Mouse (Mus musculus) forebrain, embryonic 12.5 days (tissue): ENCODE data around the gene Apobec1. TPM values are rescaled to one million over a fixed set of nuclear protein-coding genes. Genes with fewer than 3 reads are reported as not detected.

Source experiments
- ATAC-seq: fragments of 200-750 bp; cut with Nextera tagmentation; 2 replicates; pipeline ENCODE4 v1.8.0; 2017; ENCODE audit warnings: moderate TSS enrichment; ENCODE audit not compliant: low FRiP score
- H3K27ac ChIP-seq: fragments of 300-500 bp; sonication (generic); 2 replicates; pipeline ENCODE4 v1.5.1; 2016; ENCODE audit warnings: mild to moderate bottlenecking
- H3K27me3 ChIP-seq: fragments of 300-500 bp; sonication (generic); 2 replicates; pipeline ENCODE4 v1.6.1; 2016; ENCODE audit warnings: mild to moderate bottlenecking
- H3K36me3 ChIP-seq: fragments of 300-500 bp; sonication (generic); replicated peaks from 2 replicates; pipeline ENCODE4 v1.6.1; 2016; ENCODE audit warnings: mild to moderate bottlenecking
- H3K4me1 ChIP-seq: fragments of 300-500 bp; sonication (generic); 2 replicates; pipeline ENCODE4 v1.6.1; 2016
- H3K4me2 ChIP-seq: fragments of 300-500 bp; sonication (generic); 2 replicates; pipeline ENCODE4 v1.6.1; 2016; ENCODE audit warnings: mild to moderate bottlenecking, moderate library complexity
- H3K4me3 ChIP-seq: fragments of 300-500 bp; sonication (generic); replicated peaks from 2 replicates; pipeline ENCODE4 v1.5.1; 2016; ENCODE audit warnings: mild to moderate bottlenecking
- H3K9ac ChIP-seq: fragments of 300-500 bp; sonication (generic); 2 replicates; pipeline ENCODE4 v1.6.1; 2016; ENCODE audit warnings: mild to moderate bottlenecking
- H3K9me3 ChIP-seq: fragments of 300-500 bp; sonication (generic); 2 replicates; pipeline ENCODE4 v1.6.1; 2016
- WGBS: fragments of 180-500 bp; shearing (Covaris S2); methylation state at CpG from one replicate; pipeline ENCODE4 v1.1.7; 2016; 5-methylcytosine and 5-hydroxymethylcytosine counted together
- polyA plus RNA-seq: library from polyadenylated mRNA; unstranded; fragments of >200 nt; fragmentation: Nextera tagmentation; extraction: Ambion mirVana; gene quantifications from 2 replicates; pipeline ENCODE4 v1.2.1, GENCODE M21; 2016

Apobec1 gene
- polyA plus RNA-seq, 1 experiment from 2014 or later = 1.6 TPM

- H3K27me3 ChIP-seq = no peaks in the 10 kb centered on the region
- WGBS = 78% methylated on average over 8 of the region's 8 CpGs
Measured at GRCm38 (mm10) chr6:122570695-122571616, 31.3 kb downstream of the Apobec1 start.

GRCm38 (mm10) chr6:122569762-122570161 lies 32.5 kb downstream of the Apobec1 start:
- ATAC-seq = peak; percentile 46; the same call in 1 of the 2 replicates
- no peak overlapping the region for H3K27ac ChIP-seq
- H3K4me3 ChIP-seq = no peak overlapping the region
- H3K4me1 ChIP-seq = no peaks in the 10 kb centered on the region
- H3K4me2 ChIP-seq = no peak overlapping the region
- no peaks in the 10 kb centered on the region for H3K9me3 ChIP-seq
- WGBS = 73% methylated on average over 1 of the region's 1 CpGs
- H3K9ac ChIP-seq = no peak overlapping the region
- H3K27me3 ChIP-seq = no peaks in the 10 kb centered on the region
- H3K36me3 ChIP-seq = no peaks in the 10 kb centered on the region

More at GRCm38 (mm10) chr6:122570695-122571616, 31.3 kb downstream of the Apobec1 start:
- Histone ChIP-seq H3K9me3 (no peaks in the 10 kb centered on the region), H3K36me3 (no peaks in the 10 kb centered on the region), H3K4me1 (no peaks in the 10 kb centered on the region), H3K4me3 (no peak overlapping the region), H3K9ac (no peak overlapping the region), H3K4me2 (no peak overlapping the region), H3K27ac (no peak overlapping the region)
- no peak for ATAC-seq

GRCm38 (mm10) chr6:122569113-122569512 lies 33.1 kb downstream of the Apobec1 start:
- no peak for ATAC-seq
- no peak overlapping the region for H3K4me2 ChIP-seq
- no peak overlapping the region for H3K9ac ChIP-seq
- no peaks in the 10 kb centered on the region for H3K4me1 ChIP-seq
- H3K36me3 ChIP-seq = no peaks in the 10 kb centered on the region
- no peaks in the 10 kb centered on the region for H3K9me3 ChIP-seq
- H3K4me3 ChIP-seq = no peak overlapping the region
- H3K27me3 ChIP-seq = no peaks in the 10 kb centered on the region
- 70% methylated on average over 5 of the region's 5 CpGs for WGBS
- no peak overlapping the region for H3K27ac ChIP-seq

GRCm38 (mm10) chr6:122565070-122565784 lies 37.0 kb downstream of the Apobec1 start:
- no peak overlapping the region for H3K4me2 ChIP-seq
- no peak overlapping the region for H3K4me3 ChIP-seq
- WGBS = 94% methylated on average over 9 of the region's 9 CpGs
- H3K9ac ChIP-seq = no peak overlapping the region
- 0 out of 2 replicates have a peak, but pooled peaks cover 5% of the 10 kb centered on the region for H3K27me3 ChIP-seq
- no peak for ATAC-seq
- H3K9me3 ChIP-seq = no peaks in the 10 kb centered on the region
- no peaks in the 10 kb centered on the region for H3K36me3 ChIP-seq
- no peak overlapping the region for H3K27ac ChIP-seq
- peaks cover 2% of the 10 kb centered on the region; the same call in 1 of the 2 replicates for H3K4me1 ChIP-seq

- Histone ChIP-seq H3K9ac (no peak overlapping the region), H3K4me3 (no peak overlapping the region), H3K36me3 (no peaks in the 10 kb centered on the region), H3K4me2 (peak overlapping the region; percentile 38), H3K27ac (no peak overlapping the region), H3K9me3 (no peaks in the 10 kb centered on the region), H3K4me1 (peaks cover 4% of the 10 kb centered on the region; the same call in 1 of the 2 replicates), H3K27me3 (0 out of 2 replicates have a peak, but pooled peaks cover 5% of the 10 kb centered on the region)
- peak; percentile 62 for ATAC-seq
- WGBS = 3% methylated on average over 6 of the region's 6 CpGs
Measured at GRCm38 (mm10) chr6:122562463-122562862, 39.8 kb downstream of the Apobec1 start.

GRCm38 (mm10) chr6:122561005-122561404 lies 41.2 kb downstream of the Apobec1 start:
- no peak overlapping the region for H3K4me2 ChIP-seq
- ATAC-seq = peak; percentile 24

GRCm38 (mm10) chr6:122560427-122560826 lies 41.8 kb downstream of the Apobec1 start:
- H3K27ac ChIP-seq = no peak overlapping the region
- H3K36me3 ChIP-seq = no peaks in the 10 kb centered on the region
- 11% methylated on average over 17 of the region's 17 CpGs for whole genome bisulfite sequencing
- H3K9me3 ChIP-seq = no peaks in the 10 kb centered on the region
- H3K9ac ChIP-seq = no peak overlapping the region
- H3K4me2 ChIP-seq = peak overlapping the region; percentile 45
- peaks cover 7% of the 10 kb centered on the region; the same call in 1 of the 2 replicates for H3K4me1 ChIP-seq
- peak overlapping the region; percentile 21 for H3K4me3 ChIP-seq
- ATAC-seq = peak; percentile 33
- H3K27me3 ChIP-seq = 0 out of 2 replicates have a peak, but pooled peaks cover 5% of the 10 kb centered on the region

More at GRCm38 (mm10) chr6:122561005-122561404, 41.2 kb downstream of the Apobec1 start:
- H3K9ac ChIP-seq = no peak overlapping the region
- H3K36me3 ChIP-seq = no peaks in the 10 kb centered on the region
- H3K27ac ChIP-seq = no peak overlapping the region
- H3K27me3 ChIP-seq = 0 out of 2 replicates have a peak, but pooled peaks cover 5% of the 10 kb centered on the region
- no peaks in the 10 kb centered on the region for H3K9me3 ChIP-seq
- H3K4me1 ChIP-seq = peaks cover 7% of the 10 kb centered on the region; the same call in 1 of the 2 replicates
- WGBS = 86% methylated on average over 20 of the region's 20 CpGs
- H3K4me3 ChIP-seq = no peak overlapping the region

- H3K27ac ChIP-seq = no peak overlapping the region
- H3K4me3 ChIP-seq = peak overlapping the region; percentile 10; the same call in 1 of the 2 replicates
- H3K27me3 ChIP-seq = 0 out of 2 replicates have a peak, but pooled peaks cover 5% of the 10 kb centered on the region
- no peak overlapping the region for H3K9ac ChIP-seq
- ATAC-seq = peak; percentile 49; the same call in 1 of the 2 replicates
- peaks cover 7% of the 10 kb centered on the region; the same call in 1 of the 2 replicates for H3K4me1 ChIP-seq
- 24% methylated on average over 15 of the region's 15 CpGs for WGBS
- H3K9me3 ChIP-seq = no peaks in the 10 kb centered on the region
- peak overlapping the region; percentile 36 for H3K4me2 ChIP-seq
- H3K36me3 ChIP-seq = no peaks in the 10 kb centered on the region
Measured at GRCm38 (mm10) chr6:122556959-122557561, 45.2 kb downstream of the Apobec1 start.

GRCm38 (mm10) chr6:122555266-122555665 lies 47.0 kb downstream of the Apobec1 start:
- no peak overlapping the region for H3K9ac ChIP-seq
- no peaks in the 10 kb centered on the region for H3K27me3 ChIP-seq
- no peak overlapping the region for H3K4me3 ChIP-seq
- no peaks in the 10 kb centered on the region for H3K9me3 ChIP-seq
- H3K4me2 ChIP-seq = no peak overlapping the region
- no peaks in the 10 kb centered on the region for H3K36me3 ChIP-seq
- 66% methylated on average over 7 of the region's 7 CpGs for WGBS
- H3K4me1 ChIP-seq = 0 out of 2 replicates have a peak, but pooled peaks cover 5% of the 10 kb centered on the region
- no peak for ATAC-seq
- H3K27ac ChIP-seq = no peak overlapping the region

- Histone ChIP-seq H3K27me3 (no peaks in the 10 kb centered on the region), H3K36me3 (no peaks in the 10 kb centered on the region), H3K27ac (no peak overlapping the region), H3K4me2 (no peak overlapping the region), H3K4me1 (0 out of 2 replicates have a peak, but pooled peaks cover 2% of the 10 kb centered on the region), H3K4me3 (no peak overlapping the region), H3K9me3 (no peaks in the 10 kb centered on the region), H3K9ac (no peak overlapping the region)
- no peak for ATAC-seq
- WGBS = 86% methylated on average over 6 of the region's 6 CpGs
Measured at GRCm38 (mm10) chr6:122554102-122554501, 48.1 kb downstream of the Apobec1 start.

GRCm38 (mm10) chr6:122553606-122554005 lies 48.6 kb downstream of the Apobec1 start, which contains the start of gene Aicda:
Gene Aicda, plus strand, starts transcription at chr6:122553801.
- no peaks in the 10 kb centered on the region for H3K36me3 ChIP-seq
- no peaks in the 10 kb centered on the region for H3K27me3 ChIP-seq
- 61% methylated on average over 9 of the region's 9 CpGs for WGBS
- 0 out of 2 replicates have a peak, but pooled peaks cover 2% of the 10 kb centered on the region for H3K4me1 ChIP-seq
- no peak within 1 kb of the TSS for H3K4me2 ChIP-seq
- H3K4me3 ChIP-seq = no peak within 1 kb of the TSS
- H3K9ac ChIP-seq = no peak within 1 kb of the TSS
- no peak within 1 kb of the TSS for H3K27ac ChIP-seq
- ATAC-seq = no peak
- H3K9me3 ChIP-seq = no peaks in the 10 kb centered on the region
